11 mouse cellular contexts compared by ENCODE assay signal in genomic region chr1:86490697-86491096, GRCm38 (mm10). TPM values are rescaled to one million over a fixed set of nuclear protein-coding genes. Genes with fewer than 3 reads are reported as not detected.
DNase-seq lines count a peak whose midpoint lies in the region; ATAC-seq and TF ChIP-seq lines count a peak whose summit lies in the region.
"Had no signal": no experiment of that assay in that cellular context is flagged by ENCODE, and none has a peak within 500 bp of the region (broad histone marks: within the 10 kb centered on the region; RNA-seq: fewer than 3 reads in every experiment).

No protein-coding gene starts in this region.

- no peak for TF ChIP-seq POLR2A in thymus, adult 2 months (IDR thresholded peaks at IDR 0.05; ENCODE audit: control insufficient read depth, extremely low read depth, insufficient read depth, low read length, poor library complexity)

- H3K9ac ChIP-seq in heart, embryonic 16.5 days (ENCODE audit: low read length), result no peak overlapping the region
- H3K9ac ChIP-seq: midbrain, embryonic 12.5 days had no signal

- 69% methylated on average over 3 of the region's 3 CpGs for WGBS in heart, embryonic 16.5 days
- WGBS in thymus, adult 2 months, result 75% methylated on average over 3 of the region's 3 CpGs

- no peaks in the 10 kb centered on the region for H3K36me3 ChIP-seq in heart, embryonic 16.5 days (ENCODE audit: control insufficient read depth, insufficient read depth)
- H3K36me3 ChIP-seq in thymus, adult 2 months (ENCODE audit: control insufficient read depth, insufficient read depth, low read length), result no peaks in the 10 kb centered on the region
- H3K36me3 ChIP-seq: forebrain, embryonic 12.5 days; midbrain, embryonic 12.5 days had no signal

- no peaks in the 10 kb centered on the region for H3K27me3 ChIP-seq in heart, embryonic 16.5 days (ENCODE audit: control insufficient read depth, insufficient read depth, low read length)
- H3K27me3 ChIP-seq in thymus, adult 2 months (ENCODE audit: control insufficient read depth, insufficient read depth, low read length), result no peaks in the 10 kb centered on the region
- H3K27me3 ChIP-seq: midbrain, embryonic 12.5 days had no signal

- DNase-seq in heart, postnatal 4 days, result no peak
- no peak for DNase-seq in thymus, adult 2 months
- no peak for DNase-seq in thymus, postnatal 10 days (ENCODE audit: low spot score in 2 of 2)
- DNase-seq in kidney, postnatal 25 days, result peak; percentile 78 to 88
- DNase-seq in frontal cortex, adult 2 months (ENCODE audit: extremely low spot score in 1 of 2, low spot score in 1 of 2), result no peak
- no peak for DNase-seq in layer of hippocampus, adult 9-10 months (ENCODE audit: low spot score)

- H3K9me3 ChIP-seq in heart, embryonic 16.5 days (replicated peaks; ENCODE audit: control insufficient read depth, low read length), result no peaks in the 10 kb centered on the region
- H3K9me3 ChIP-seq: forebrain, embryonic 12.5 days; midbrain, embryonic 12.5 days had no signal

- H3K27ac ChIP-seq in heart, embryonic 16.5 days (ENCODE audit: low read length), result peak overlapping the region; percentile 50; the same call in 1 of the 2 replicates
- H3K27ac ChIP-seq in thymus, adult 2 months (ENCODE audit: control insufficient read depth, insufficient read depth, low read length), result peak overlapping the region; percentile 16; the same call in 1 of the 2 replicates
- H3K27ac ChIP-seq: left cerebral cortex, adult 2 months; midbrain, embryonic 12.5 days had no signal

- peaks cover 27% of the 10 kb centered on the region for H3K4me1 ChIP-seq in heart, embryonic 16.5 days (ENCODE audit: control insufficient read depth, insufficient read depth, low read length)
- peaks cover 32% of the 10 kb centered on the region for H3K4me1 ChIP-seq in thymus, adult 2 months (replicated peaks; ENCODE audit: control insufficient read depth, insufficient read depth, low read length)

- H3K4me2 ChIP-seq in heart, embryonic 16.5 days (ENCODE audit: low read depth, low read length), result no peak overlapping the region
- H3K4me2 ChIP-seq: forebrain, embryonic 12.5 days; midbrain, embryonic 12.5 days had no signal

- no peak overlapping the region for H3K4me3 ChIP-seq in heart, embryonic 16.5 days (ENCODE audit: low read length)
- H3K4me3 ChIP-seq in thymus, adult 2 months (ENCODE audit: control insufficient read depth, insufficient read depth, low read length), result no peak overlapping the region
- H3K4me3 ChIP-seq: forebrain, embryonic 12.5 days; left cerebral cortex, adult 2 months; midbrain, embryonic 12.5 days had no signal

- no peak for TF ChIP-seq CTCF in thymus, adult 2 months (IDR thresholded peaks at IDR 0.05; ENCODE audit: borderline replicate concordance, control insufficient read depth, extremely low read depth, insufficient read depth, low read length, poor library complexity)

- no peak for ATAC-seq in heart, embryonic 16.5 days (replicated peaks; ENCODE audit: extremely low read depth, insufficient read depth, low FRiP score)
- no peak for ATAC-seq in megakaryocyte, adult 5-6 weeks (ENCODE audit: poor library complexity, severe bottlenecking)

RNA-seq across cellular contexts. Expression of gene Ptma, which starts 35.8 kb away (rescaled TPM):
- polyA plus RNA-seq in heart, embryonic 16.5 days (2015; fragmentation: Nextera tagmentation; extraction: Ambion mirVana), result 702 and 1,064 TPM in 2 replicates
- total RNA-seq in heart, postnatal 4 days (2021), result 100 to 1,000 TPM; 724 to 726 TPM
- 2,341 and 3,054 TPM in 2 replicates for polyA plus RNA-seq in thymus, adult 2 months (2012; rRNA removed)
- 707 and 751 TPM in 2 replicates for polyA plus RNA-seq in frontal cortex, adult 2 months (2012; rRNA removed)
- 3,234 and 3,618 TPM in 2 replicates for total RNA-seq in megakaryocyte, adult 5-6 weeks (2015)
- 4,288 and 4,305 TPM in 2 replicates for total RNA-seq in megakaryocyte, adult 5-6 weeks (2017)

Comparison
In these comparisons a context has a peak if more than half of its experiments do, and no peak if none do; other contexts are left out.
1. DNase-seq: peak in kidney, postnatal 25 days (2 of 2); none in heart, postnatal 4 days (single experiment), thymus, adult 2 months (single experiment), thymus, postnatal 10 days (0 of 2), frontal cortex, adult 2 months (0 of 2) and layer of hippocampus, adult 9-10 months (single experiment).